Mouse (Mus musculus) erythroblast, embryonic 14.5 days (primary cell): ENCODE measurements at regions not wholly inside any gene's neighbourhood (a gene's known extent, or its start where the extent isn't known, plus 50 kb on each side); places are given as distances from the start of the nearest gene placed in this dataset.

Source experiments
- GATA1 ChIP-seq: IDR thresholded peaks from 2 replicates; pipeline ENCODE4 v1.6.1; 2012; ENCODE audit warnings: low read length, inconsistent platforms, mixed read lengths
- TAL1 ChIP-seq: IDR thresholded peaks from 3 replicates; pipeline ENCODE4 v1.6.1; 2012; ENCODE audit warnings: low read length, inconsistent platforms, mixed read lengths

- TF ChIP-seq GATA1 = no peak
- TF ChIP-seq TAL1 = no peak
Observed at GRCm38 (mm10) chr10:119061349-119061850, 178.5 kb downstream of the Cand1 start.
